Mouse (Mus musculus) intestine, postnatal 0 days (tissue): Measurements from ENCODE around the gene Sorcs3. TPM values are rescaled to one million over a fixed set of nuclear protein-coding genes. Genes with fewer than 3 reads are reported as not detected.

Source experiments
- ATAC-seq: fragments of 200-750 bp; cut with Nextera tagmentation; 2 replicates; pipeline ENCODE4 v1.8.0; 2017; ENCODE audit warnings: mild to moderate bottlenecking, moderate TSS enrichment, moderate library complexity
- H3K27ac ChIP-seq: fragments of 300-500 bp; sonication (generic); 2 replicates; pipeline ENCODE4 v1.5.1; 2014; ENCODE audit warnings: mild to moderate bottlenecking, low read depth, low read length, moderate library complexity
- H3K27me3 ChIP-seq: fragments of 300-500 bp; sonication (generic); replicated peaks from 2 replicates; pipeline ENCODE4 v1.6.1; 2014; ENCODE audit warnings: low read length, mixed read lengths; ENCODE audit not compliant: control insufficient read depth, insufficient read depth
- H3K36me3 ChIP-seq: fragments of 300-500 bp; sonication (generic); 2 replicates; pipeline ENCODE4 v1.6.1; 2014; ENCODE audit warnings: mild to moderate bottlenecking, moderate library complexity; ENCODE audit not compliant: control insufficient read depth, insufficient read depth
- H3K4me1 ChIP-seq: fragments of 300-500 bp; sonication (generic); replicated peaks from 2 replicates; pipeline ENCODE4 v1.6.1; 2014; ENCODE audit warnings: antibody characterized with exemption, low read length, mixed read lengths; ENCODE audit not compliant: control insufficient read depth, insufficient read depth
- H3K4me2 ChIP-seq: fragments of 300-500 bp; sonication (generic); replicated peaks from 2 replicates; pipeline ENCODE4 v1.6.1; 2014; ENCODE audit warnings: low read depth, mild to moderate bottlenecking, moderate library complexity
- H3K4me3 ChIP-seq: fragments of 300-500 bp; sonication (generic); 2 replicates; pipeline ENCODE4 v1.5.1; 2014; ENCODE audit warnings: low read depth, low read length
- H3K9ac ChIP-seq: fragments of 300-500 bp; sonication (generic); 2 replicates; pipeline ENCODE4 v1.6.1; 2014; ENCODE audit warnings: mild to moderate bottlenecking, low read depth, low read length
- H3K9me3 ChIP-seq: fragments of 300-500 bp; sonication (generic); 2 replicates; pipeline ENCODE4 v1.6.1; 2016; ENCODE audit warnings: mixed run types; ENCODE audit not compliant: control insufficient read depth
- CTCF ChIP-seq: sonication (generic); IDR thresholded peaks from 2 replicates; pipeline ENCODE4 v1.5.1; 2016; ENCODE audit warnings: low read depth, mild to moderate bottlenecking, control low read depth, antibody characterized with exemption, moderate library complexity
- WGBS: fragments of 180-500 bp; shearing (Covaris S2); extraction: QIAGEN DNeasy Blood & Tissue Kit; methylation state at CpG from one replicate; pipeline ENCODE4 v1.1.7; 2014; 5-methylcytosine and 5-hydroxymethylcytosine counted together
- polyA plus RNA-seq: library from polyadenylated mRNA; unstranded; fragments of >200 nt; fragmentation: Nextera tagmentation; extraction: Ambion mirVana; gene quantifications from 2 replicates; pipeline ENCODE4 v1.2.1, GENCODE M21; 2015

Sorcs3 gene
- polyA plus RNA-seq, 1 experiment from 2014 or later, result 0.37 TPM

DNA sequence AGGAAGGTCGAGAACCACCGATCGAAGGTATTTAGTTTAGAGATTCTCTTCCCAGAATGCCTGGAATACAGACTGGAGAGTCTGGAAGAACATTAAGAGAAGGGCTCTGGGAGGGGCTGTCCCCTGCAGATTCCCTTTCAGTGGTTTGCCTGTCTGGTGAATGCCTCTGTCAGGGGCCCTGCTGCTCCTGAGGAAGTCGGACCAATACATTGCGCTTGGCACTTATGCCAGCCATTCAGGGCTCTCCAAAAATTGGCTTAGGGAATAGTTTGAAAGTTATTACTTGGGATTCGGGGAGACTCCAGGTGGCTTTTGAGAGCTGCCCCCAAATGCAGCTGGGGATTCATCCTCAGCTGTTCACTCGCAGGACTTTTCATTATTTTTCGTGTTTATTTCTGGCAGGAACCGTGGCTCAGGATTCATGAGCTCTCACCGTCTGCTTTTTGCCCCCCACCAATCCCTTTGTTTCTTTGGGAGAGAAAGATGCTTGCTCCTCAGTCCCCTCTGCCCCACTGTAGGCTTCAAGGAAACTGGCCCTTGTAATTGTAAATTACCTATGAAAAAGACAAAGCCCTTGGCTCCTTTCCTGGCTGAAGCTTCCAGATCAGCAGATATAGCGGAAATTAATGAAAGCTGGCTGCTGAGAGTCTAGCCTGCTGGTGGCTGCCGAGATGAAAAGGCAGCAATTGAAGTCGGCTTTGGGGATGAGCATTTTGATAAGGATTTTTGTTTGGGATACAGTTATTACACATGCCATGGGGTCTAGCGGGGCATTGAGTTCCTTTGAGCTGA lies 94.8 kb downstream of the Sorcs3 start:
- H3K4me3 ChIP-seq, result no peak overlapping the region
- H3K4me2 ChIP-seq, result no peak overlapping the region
- H3K36me3 ChIP-seq, result no peaks in the 10 kb centered on the region
- no peaks in the 10 kb centered on the region for H3K9me3 ChIP-seq
- no peaks in the 10 kb centered on the region for H3K27me3 ChIP-seq
- no peak overlapping the region for H3K27ac ChIP-seq
- no peak for ATAC-seq
- TF ChIP-seq CTCF, result no peak
- H3K9ac ChIP-seq, result no peak overlapping the region
- WGBS, result 57% methylated on average over 14 of the region's 14 CpGs
- H3K4me1 ChIP-seq, result no peaks in the 10 kb centered on the region

DNA sequence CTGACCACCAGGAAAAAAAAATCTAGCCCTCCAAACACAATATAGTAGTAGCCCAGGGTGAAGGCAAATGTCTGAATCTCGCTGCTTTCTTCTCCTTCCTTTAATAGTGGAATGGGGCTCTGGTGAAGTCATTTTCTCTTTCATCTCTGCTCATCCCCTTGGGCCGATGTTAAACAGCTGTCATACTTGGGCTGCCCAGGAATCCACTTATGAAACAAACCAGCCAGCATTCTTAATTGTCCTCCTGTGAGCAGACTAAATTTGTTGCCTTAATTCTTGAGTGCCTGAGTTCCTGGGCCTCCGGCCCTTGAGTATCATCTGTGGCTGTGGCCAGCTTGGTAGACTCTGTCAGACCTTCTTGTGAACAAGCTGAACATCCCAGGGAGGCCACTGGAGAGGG lies 95.5 kb downstream of the Sorcs3 start:
- WGBS, result 58% methylated on average over 3 of the region's 3 CpGs
- ATAC-seq, result no peak
- Histone ChIP-seq H3K9ac (no peak overlapping the region), H3K4me2 (no peak overlapping the region), H3K36me3 (no peaks in the 10 kb centered on the region), H3K27me3 (no peaks in the 10 kb centered on the region), H3K4me3 (no peak overlapping the region), H3K4me1 (no peaks in the 10 kb centered on the region), H3K9me3 (no peaks in the 10 kb centered on the region), H3K27ac (no peak overlapping the region)
- TF ChIP-seq CTCF, result no peak

GRCm38 (mm10) chr19:48308341-48308740 lies 102.5 kb downstream of the Sorcs3 start:
- Histone ChIP-seq H3K27ac (no peak overlapping the region), H3K4me2 (no peak overlapping the region), H3K4me1 (no peaks in the 10 kb centered on the region), H3K27me3 (no peaks in the 10 kb centered on the region), H3K4me3 (no peak overlapping the region), H3K9me3 (no peaks in the 10 kb centered on the region), H3K9ac (no peak overlapping the region), H3K36me3 (no peaks in the 10 kb centered on the region)
- 85% methylated on average over 8 of the region's 8 CpGs for WGBS
- no peak for TF ChIP-seq CTCF
- ATAC-seq, result no peak

DNA sequence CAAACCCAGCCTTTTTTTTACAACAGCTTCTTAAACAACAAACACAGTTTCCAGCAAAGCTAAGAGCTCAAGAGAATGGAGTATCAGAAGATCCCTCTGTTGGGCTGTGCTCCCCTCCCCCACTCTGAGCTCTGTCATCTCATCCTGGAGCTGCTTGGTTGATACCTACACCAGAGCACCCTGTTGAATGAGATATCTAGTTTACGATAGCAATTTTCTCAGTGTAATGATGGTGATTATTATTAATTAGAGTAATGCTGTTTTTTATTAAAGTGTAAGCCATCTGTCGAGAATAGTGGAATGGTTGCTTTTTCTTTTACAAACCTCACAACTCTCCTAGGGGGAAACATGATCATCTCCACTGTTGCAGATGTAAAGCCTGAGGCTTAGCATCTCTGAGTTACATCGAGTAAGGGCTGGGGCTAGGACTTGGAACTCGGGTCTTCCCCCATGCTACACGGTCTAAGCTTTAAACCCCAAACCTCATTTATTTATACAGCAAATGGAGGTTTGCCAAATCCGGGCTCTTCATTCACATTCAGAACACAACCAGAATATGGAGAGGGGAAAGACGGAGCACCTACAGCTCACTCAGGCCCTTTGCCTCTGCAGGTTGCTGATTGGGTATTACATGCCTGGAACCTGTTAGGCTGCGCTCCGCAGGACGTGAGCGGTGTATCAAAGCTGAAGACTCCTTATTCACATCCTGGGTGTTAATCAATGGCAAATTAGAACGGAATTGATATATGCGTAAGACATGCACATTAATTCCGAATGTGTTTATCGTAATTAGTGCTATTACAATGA lies 103.9 kb downstream of the Sorcs3 start:
- no peak for TF ChIP-seq CTCF
- Histone ChIP-seq H3K9me3 (no peaks in the 10 kb centered on the region), H3K9ac (no peak overlapping the region), H3K4me3 (no peak overlapping the region), H3K27me3 (no peaks in the 10 kb centered on the region), H3K4me1 (no peaks in the 10 kb centered on the region), H3K4me2 (no peak overlapping the region), H3K36me3 (no peaks in the 10 kb centered on the region), H3K27ac (no peak overlapping the region)
- no peak for ATAC-seq
- 74% methylated on average over 15 of the region's 15 CpGs for WGBS

- Histone ChIP-seq H3K4me2 (no peak overlapping the region), H3K36me3 (no peaks in the 10 kb centered on the region), H3K9ac (no peak overlapping the region), H3K4me1 (no peaks in the 10 kb centered on the region), H3K9me3 (no peaks in the 10 kb centered on the region), H3K27ac (no peak overlapping the region), H3K27me3 (no peaks in the 10 kb centered on the region), H3K4me3 (no peak overlapping the region)
- no peak for TF ChIP-seq CTCF
- no peak for ATAC-seq
- 88% methylated on average over 6 of the region's 6 CpGs for WGBS
These were observed 104.5 kb downstream of the Sorcs3 start for GRCm38 (mm10) chr19:48310338-48310710.

- Histone ChIP-seq H3K27me3 (no peaks in the 10 kb centered on the region), H3K36me3 (no peaks in the 10 kb centered on the region), H3K4me2 (no peak overlapping the region), H3K4me3 (no peak overlapping the region), H3K27ac (no peak overlapping the region), H3K4me1 (no peaks in the 10 kb centered on the region), H3K9me3 (no peaks in the 10 kb centered on the region), H3K9ac (no peak overlapping the region)
- no peak for ATAC-seq
- no peak for TF ChIP-seq CTCF
- 92% methylated on average over 9 of the region's 9 CpGs for WGBS
These were observed 108.0 kb downstream of the Sorcs3 start for GRCm38 (mm10) chr19:48313776-48314175.
